Mouse (Mus musculus) brain, adult 2 months (tissue): ENCODE results near the gene BC024978.

Experiments
- DNase-seq: peaks from one replicate; pipeline ENCODE4 v3.0.0; 2011; ENCODE audit warnings: low read depth, low spot score

The BC024978 gene

DNA sequence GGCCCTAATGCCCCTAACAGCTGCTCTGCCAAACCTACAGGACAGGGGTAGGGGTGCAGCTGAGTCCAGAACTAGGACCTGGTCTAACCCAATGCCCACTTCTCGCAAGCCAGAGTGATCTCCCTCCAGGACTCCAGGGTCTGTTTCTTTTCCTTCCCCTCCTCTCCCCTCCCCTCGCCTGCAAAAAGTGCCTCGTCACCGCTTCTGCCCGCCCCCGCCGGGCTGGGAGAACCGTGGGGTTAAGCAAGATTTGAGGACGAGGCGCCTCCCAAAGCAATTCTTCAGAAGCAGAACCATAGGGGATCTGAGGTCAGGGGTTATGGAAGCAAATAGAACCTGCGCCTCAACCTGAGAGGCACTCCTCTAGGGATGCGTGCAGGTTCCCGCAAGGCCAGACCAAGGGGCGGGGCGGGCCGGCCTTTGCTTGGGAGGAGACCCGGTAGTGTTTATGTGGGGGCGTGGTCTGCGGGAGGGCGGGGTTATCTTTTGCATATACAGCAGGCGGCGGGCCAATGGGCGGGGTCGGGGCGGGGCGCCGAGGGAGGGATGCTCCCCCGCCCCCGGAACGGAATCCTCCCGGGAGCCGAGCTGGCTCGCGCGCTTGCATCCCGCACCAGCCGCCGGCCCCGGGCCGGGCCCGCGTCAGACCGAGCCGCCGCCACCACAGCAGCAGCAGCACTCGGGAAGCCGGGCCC lies 62.8 kb downstream of the BC024978 start, which contains the start of gene Numbl:
Gene Numbl (plus strand): TSS at position 229 of the 695 bp plus-strand sequence.
- peak; percentile 96 for DNase-seq

DNA sequence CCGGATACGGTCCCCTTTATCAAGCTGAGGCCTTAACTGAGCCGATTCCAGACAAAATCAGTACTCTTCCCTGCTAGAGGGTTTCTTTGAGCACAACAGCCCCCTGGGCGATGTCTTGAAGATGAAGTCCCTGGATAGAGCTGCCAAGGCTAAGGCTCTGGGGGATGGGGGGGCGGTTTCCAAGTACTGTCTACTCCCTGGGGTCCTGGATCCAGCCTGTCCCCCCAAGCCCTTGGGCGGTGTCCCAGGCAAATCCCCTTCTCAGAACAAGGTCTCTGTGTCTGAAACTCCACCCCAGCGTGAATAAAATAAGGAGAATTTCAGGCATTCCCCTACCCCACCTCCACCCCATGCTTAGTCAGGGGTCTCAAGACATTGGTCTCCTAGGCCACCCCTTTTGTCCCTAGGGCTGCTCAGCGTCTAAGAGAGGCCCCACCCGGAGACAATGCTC lies 63.7 kb downstream of the BC024978 start:
- peak; percentile 46 for DNase-seq

DNA sequence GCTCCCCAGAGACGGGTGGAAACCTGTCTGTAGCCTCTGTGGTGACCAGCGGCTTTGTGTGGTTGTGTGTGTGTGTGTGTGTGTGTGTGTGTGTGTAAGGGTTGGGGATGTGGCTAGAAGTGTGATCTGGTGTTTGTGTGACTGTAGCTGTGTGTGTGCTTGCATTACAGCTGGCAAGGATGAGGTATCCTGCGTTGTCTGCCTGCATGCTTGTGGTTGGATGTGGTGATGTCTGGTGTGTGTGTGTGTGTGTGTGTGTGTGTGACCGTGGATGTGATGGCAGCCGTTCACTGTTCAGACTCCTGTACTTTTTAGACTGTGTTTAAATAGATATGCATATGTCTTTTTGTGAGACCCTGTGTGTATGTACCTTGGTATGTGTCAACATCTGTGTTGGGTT lies 64.2 kb downstream of the BC024978 start:
- peak; percentile 71 for DNase-seq
